Mouse (Mus musculus): ENCODE results near the gene Ipp. TPM values are rescaled to one million over a fixed set of nuclear protein-coding genes. Genes with fewer than 3 reads are reported as not detected.

The Ipp gene
- polyA plus RNA-seq, 1 experiment: 5.1 TPM

- H3K4me2 ChIP-seq (ENCODE audit: low read depth): no peak overlapping the region
- H3K36me3 ChIP-seq (ENCODE audit: control insufficient read depth, insufficient read depth): no peaks in the 10 kb centered on the region
- no peak overlapping the region for H3K4me3 ChIP-seq
- no peaks in the 10 kb centered on the region for H3K79me2 ChIP-seq (ENCODE audit: control insufficient read depth, insufficient read depth)
- TF ChIP-seq REST (IDR thresholded peaks at IDR 0.05; ENCODE audit: insufficient read depth, insufficient read length): no peak
- no peak for TF ChIP-seq TCF3 (IDR thresholded peaks at IDR 0.05; ENCODE audit: insufficient read length, low read depth)
- TF ChIP-seq TCF12 (IDR thresholded peaks at IDR 0.05; ENCODE audit: insufficient read depth, poor library complexity, severe bottlenecking): no peak
- no peak overlapping the region for H3ac ChIP-seq (ENCODE audit: control insufficient read depth, insufficient read length)
- H3K27me3 ChIP-seq (ENCODE audit: control insufficient read depth, insufficient read depth, insufficient read length): no peaks in the 10 kb centered on the region
Observed at GRCm38 (mm10) chr4:116491886-116492285, 15.5 kb upstream of the Ipp start.

- no peak for TF ChIP-seq TCF3 (IDR thresholded peaks at IDR 0.05; ENCODE audit: insufficient read length, low read depth)
- TF ChIP-seq CEBPB (IDR thresholded peaks at IDR 0.05; ENCODE audit: insufficient read depth, poor library complexity, severe bottlenecking): no peak
- no peak for TF ChIP-seq E2F4 (IDR thresholded peaks at IDR 0.05; ENCODE audit: insufficient read depth)
- TF ChIP-seq MAX (IDR thresholded peaks at IDR 0.05; ENCODE audit: low read depth): no peak
- no peak for TF ChIP-seq USF1 (IDR thresholded peaks at IDR 0.05; ENCODE audit: low read depth)
- TF ChIP-seq MYOD1 (IDR thresholded peaks at IDR 0.05; ENCODE audit: control insufficient read depth in 1 of 3, insufficient read length in 2 of 3, low read depth in 2 of 3): no peak
- TF ChIP-seq TCF12 (IDR thresholded peaks at IDR 0.05; ENCODE audit: insufficient read depth, poor library complexity, severe bottlenecking): no peak
- TF ChIP-seq REST (IDR thresholded peaks at IDR 0.05; ENCODE audit: insufficient read depth, insufficient read length): no peak
- TF ChIP-seq POLR2A (IDR thresholded peaks at IDR 0.05; ENCODE audit: insufficient read length, low read depth): no peak
- TF ChIP-seq MYOG (IDR thresholded peaks at IDR 0.05; ENCODE audit: control insufficient read depth in 1 of 3, insufficient read depth in 1 of 3, insufficient read length in 2 of 3, low read depth in 2 of 3): no peak
Observed at GRCm38 (mm10) chr4:116492460-116492859, 14.9 kb upstream of the Ipp start.

DNA sequence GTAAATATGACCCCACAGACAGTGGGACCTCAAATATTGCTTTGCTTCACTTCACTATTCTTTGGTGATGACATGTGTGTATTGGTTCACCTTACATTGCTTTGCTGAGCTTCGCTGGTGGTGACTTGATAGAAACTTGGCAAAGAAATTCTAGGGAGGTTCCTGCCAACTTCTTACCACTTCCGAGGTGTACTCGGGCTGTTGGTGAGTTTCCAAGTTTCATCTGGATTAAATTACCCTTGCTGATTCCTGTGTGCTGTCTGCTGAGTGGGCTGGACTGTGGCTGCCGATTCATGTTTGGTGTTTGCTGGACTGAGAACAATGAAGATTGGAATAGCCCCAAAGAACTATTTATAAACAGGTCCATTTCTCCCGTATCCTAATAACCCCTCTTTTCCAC, 13.7 kb upstream of the Ipp start:
- Histone ChIP-seq H3K27me3 (ENCODE audit: control insufficient read depth, insufficient read depth, insufficient read length) (no peaks in the 10 kb centered on the region), H3K79me2 (ENCODE audit: control insufficient read depth, insufficient read depth) (no peaks in the 10 kb centered on the region), H3K4me3 (no peak overlapping the region), H3K4me2 (ENCODE audit: low read depth) (no peak overlapping the region), H3ac (ENCODE audit: control insufficient read depth, insufficient read length) (no peak overlapping the region), H3K36me3 (ENCODE audit: control insufficient read depth, insufficient read depth) (no peaks in the 10 kb centered on the region)
- TF ChIP-seq POLR2A (IDR thresholded peaks at IDR 0.05; ENCODE audit: insufficient read length, low read depth): no peak
- no peak for TF ChIP-seq MYOD1 (IDR thresholded peaks at IDR 0.05; ENCODE audit: control insufficient read depth in 1 of 3, insufficient read length in 2 of 3, low read depth in 2 of 3)
- no peak for TF ChIP-seq USF1 (IDR thresholded peaks at IDR 0.05; ENCODE audit: low read depth)
- no peak for TF ChIP-seq TCF3 (IDR thresholded peaks at IDR 0.05; ENCODE audit: insufficient read length, low read depth)
- TF ChIP-seq SRF (IDR thresholded peaks at IDR 0.05; ENCODE audit: control insufficient read depth, insufficient read length, low read depth): no peak
- no peak for TF ChIP-seq TCF12 (IDR thresholded peaks at IDR 0.05; ENCODE audit: insufficient read depth, poor library complexity, severe bottlenecking)
- no peak for TF ChIP-seq MYOG (IDR thresholded peaks at IDR 0.05; ENCODE audit: control insufficient read depth in 1 of 3, insufficient read depth in 1 of 3, insufficient read length in 2 of 3, low read depth in 2 of 3)
- no peak for TF ChIP-seq CEBPB (IDR thresholded peaks at IDR 0.05; ENCODE audit: insufficient read depth, poor library complexity, severe bottlenecking)
- no peak for TF ChIP-seq E2F4 (IDR thresholded peaks at IDR 0.05; ENCODE audit: insufficient read depth)
- TF ChIP-seq MAX (IDR thresholded peaks at IDR 0.05; ENCODE audit: low read depth): no peak
- no peak for TF ChIP-seq REST (IDR thresholded peaks at IDR 0.05; ENCODE audit: insufficient read depth, insufficient read length)
- no peak for TF ChIP-seq POLR2AphosphoS2 (IDR thresholded peaks at IDR 0.05; ENCODE audit: insufficient read length, low read depth)

More at GRCm38 (mm10) chr4:116492460-116492859, 14.9 kb upstream of the Ipp start:
- Histone ChIP-seq H3K36me3 (ENCODE audit: control insufficient read depth, insufficient read depth) (no peaks in the 10 kb centered on the region), H3K27me3 (ENCODE audit: control insufficient read depth, insufficient read depth, insufficient read length) (no peaks in the 10 kb centered on the region), H3K79me2 (ENCODE audit: control insufficient read depth, insufficient read depth) (no peaks in the 10 kb centered on the region), H3K4me3 (no peak overlapping the region), H3K4me2 (ENCODE audit: low read depth) (no peak overlapping the region), H3ac (ENCODE audit: control insufficient read depth, insufficient read length) (no peak overlapping the region)

DNA sequence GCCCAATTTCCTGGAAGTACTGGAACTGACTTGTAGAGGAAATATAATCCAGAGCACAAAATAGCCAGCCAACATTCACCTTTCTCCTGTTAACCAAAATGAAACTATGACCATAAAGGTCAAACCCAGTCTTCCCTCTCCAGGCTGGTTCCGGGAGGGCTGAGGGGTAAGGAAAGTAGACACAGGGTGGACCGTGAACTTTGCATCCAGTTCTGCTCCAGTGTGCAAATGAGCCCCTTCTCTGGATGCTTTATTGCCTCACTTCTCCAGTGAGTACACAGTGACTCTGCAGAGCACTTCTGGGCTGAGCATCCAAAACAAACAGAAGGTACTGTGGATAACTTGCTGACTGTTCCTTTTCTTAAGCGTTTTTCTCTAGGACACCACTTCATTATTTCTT, 7.4 kb upstream of the Ipp start:
- no peak overlapping the region for H3K4me2 ChIP-seq (ENCODE audit: low read depth)
- TF ChIP-seq E2F4 (IDR thresholded peaks at IDR 0.05; ENCODE audit: insufficient read depth) (no peak), MYOD1 (IDR thresholded peaks at IDR 0.05; ENCODE audit: control insufficient read depth in 1 of 3, insufficient read length in 2 of 3, low read depth in 2 of 3) (no peak), POLR2AphosphoS2 (IDR thresholded peaks at IDR 0.05; ENCODE audit: insufficient read length, low read depth) (no peak), SRF (IDR thresholded peaks at IDR 0.05; ENCODE audit: control insufficient read depth, insufficient read length, low read depth) (no peak), TCF3 (IDR thresholded peaks at IDR 0.05; ENCODE audit: insufficient read length, low read depth) (no peak), MAX (IDR thresholded peaks at IDR 0.05; ENCODE audit: low read depth) (no peak), USF1 (IDR thresholded peaks at IDR 0.05; ENCODE audit: low read depth) (no peak), REST (IDR thresholded peaks at IDR 0.05; ENCODE audit: insufficient read depth, insufficient read length) (no peak)

GRCm38 (mm10) chr4:116506886-116507424, 394 bp upstream of the Ipp start:
- Histone ChIP-seq H3K79me2 (ENCODE audit: control insufficient read depth, insufficient read depth) (no peaks in the 10 kb centered on the region), H3ac (ENCODE audit: control insufficient read depth, insufficient read length) (peak overlapping the region; percentile 16), H3K4me2 (ENCODE audit: low read depth) (peak overlapping the region; percentile 97)

More for the DNA sequence above, 7.4 kb upstream of the Ipp start:
- Histone ChIP-seq H3K79me2 (ENCODE audit: control insufficient read depth, insufficient read depth) (no peaks in the 10 kb centered on the region), H3K4me3 (no peak overlapping the region), H3K27me3 (ENCODE audit: control insufficient read depth, insufficient read depth, insufficient read length) (no peaks in the 10 kb centered on the region), H3ac (ENCODE audit: control insufficient read depth, insufficient read length) (no peak overlapping the region), H3K36me3 (ENCODE audit: control insufficient read depth, insufficient read depth) (no peaks in the 10 kb centered on the region)

More at GRCm38 (mm10) chr4:116506886-116507424, 394 bp upstream of the Ipp start:
- Histone ChIP-seq H3K4me3 (peak overlapping the region; percentile 51), H3K27me3 (ENCODE audit: control insufficient read depth, insufficient read depth, insufficient read length) (no peaks in the 10 kb centered on the region), H3K36me3 (ENCODE audit: control insufficient read depth, insufficient read depth) (no peaks in the 10 kb centered on the region)
- TF ChIP-seq USF1 (IDR thresholded peaks at IDR 0.05; ENCODE audit: low read depth) (peak; percentile 15), MAX (IDR thresholded peaks at IDR 0.05; ENCODE audit: low read depth) (no peak), MYOG (IDR thresholded peaks at IDR 0.05; ENCODE audit: control insufficient read depth in 1 of 3, insufficient read depth in 1 of 3, insufficient read length in 2 of 3, low read depth in 2 of 3) (no peak), POLR2A (IDR thresholded peaks at IDR 0.05; ENCODE audit: insufficient read length, low read depth) (no peak), SRF (IDR thresholded peaks at IDR 0.05; ENCODE audit: control insufficient read depth, insufficient read length, low read depth) (no peak), CEBPB (IDR thresholded peaks at IDR 0.05; ENCODE audit: insufficient read depth, poor library complexity, severe bottlenecking) (no peak), TCF3 (IDR thresholded peaks at IDR 0.05; ENCODE audit: insufficient read length, low read depth) (no peak), E2F4 (IDR thresholded peaks at IDR 0.05; ENCODE audit: insufficient read depth) (no peak), POLR2AphosphoS2 (IDR thresholded peaks at IDR 0.05; ENCODE audit: insufficient read length, low read depth) (no peak)

Data from myocyte (in vitro differentiated cells).